Mouse (Mus musculus) urinary bladder, postnatal 4 days (tissue): ENCODE measurements around the gene Usp32.

Experiments
- DNase-seq, 2 experiments: peaks; one replicate each; pipeline ENCODE4 v3.0.0; 2021 to 2022; ENCODE audit warnings: low spot score in 2 of 2

Usp32 gene

GRCm38 (mm10) chr11:85123267-85123992 lies 16.5 kb downstream of the Usp32 start:
- DNase-seq, result no peak

DNA sequence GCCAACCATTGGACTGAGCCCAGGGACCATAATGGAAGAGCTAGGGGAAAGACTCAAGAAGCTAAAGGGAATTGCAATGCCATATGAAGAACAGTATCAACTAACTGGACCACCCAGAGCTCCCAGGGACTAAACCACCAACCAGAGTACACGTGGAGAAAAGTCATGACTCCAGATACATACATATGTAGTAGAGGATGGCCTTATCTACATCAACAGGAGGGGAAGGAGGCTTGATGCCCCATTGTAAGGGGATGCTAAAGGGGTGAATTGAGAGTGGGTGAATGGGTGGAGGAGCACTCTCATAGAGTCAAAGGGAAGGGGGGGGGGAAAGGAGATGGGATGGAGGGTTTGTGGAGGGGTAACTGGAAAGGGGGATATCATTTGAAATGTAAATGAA lies 17.9 kb downstream of the Usp32 start:
- DNase-seq, result no peak

DNA sequence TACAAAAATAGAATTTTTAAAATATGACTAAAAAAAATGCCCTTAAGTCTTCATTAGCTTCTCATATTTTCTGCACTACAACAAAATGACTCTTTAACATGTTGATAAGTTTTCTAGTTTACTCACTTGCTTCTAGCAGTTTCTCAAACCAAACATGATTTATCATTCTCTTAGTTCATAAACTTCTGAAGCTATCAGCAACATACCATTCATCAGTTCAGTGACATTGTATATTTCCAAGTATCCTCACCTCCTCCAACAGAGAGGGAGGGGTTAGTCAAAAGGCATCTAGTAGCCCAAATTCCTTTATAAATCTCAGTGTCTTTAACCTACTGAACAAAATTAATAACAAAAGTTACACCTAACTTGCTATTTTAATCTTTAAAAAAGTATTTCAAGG lies 22.8 kb downstream of the Usp32 start:
- no peak for DNase-seq

DNA sequence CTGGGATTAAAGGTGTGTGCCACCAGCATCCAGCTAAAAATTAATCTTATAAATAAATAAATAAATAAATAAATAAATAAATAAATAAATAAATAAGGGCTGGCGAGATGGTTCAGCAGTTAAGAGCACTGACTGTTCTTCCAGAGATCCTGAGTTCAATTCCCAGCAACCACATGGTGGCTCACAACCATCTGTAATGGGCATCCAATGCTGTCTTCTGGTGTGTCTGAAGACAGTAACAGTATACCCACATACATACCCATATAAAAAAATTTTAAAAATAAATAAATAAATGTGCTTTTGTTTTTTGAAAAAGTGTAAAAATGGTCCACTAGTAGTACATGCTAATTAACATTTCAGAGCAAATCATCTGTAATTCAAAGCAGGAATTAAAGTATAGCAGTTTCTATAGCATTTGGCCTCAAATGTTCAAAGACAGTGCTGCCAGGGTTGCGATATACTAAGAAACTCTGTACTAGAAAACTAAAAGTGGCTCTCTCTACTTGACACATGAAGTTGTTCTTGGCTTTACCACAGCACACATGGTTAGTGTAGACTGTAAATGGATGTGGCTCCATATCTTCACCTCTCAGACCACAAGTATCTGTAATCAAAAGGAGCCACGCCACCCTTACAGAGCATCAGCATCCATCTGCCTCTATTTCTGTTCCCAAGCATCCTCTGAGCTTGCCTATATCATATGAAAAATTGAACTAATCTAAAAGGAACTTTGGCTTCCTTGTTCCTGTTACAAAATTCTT lies 23.7 kb downstream of the Usp32 start:
- no peak for DNase-seq

DNA sequence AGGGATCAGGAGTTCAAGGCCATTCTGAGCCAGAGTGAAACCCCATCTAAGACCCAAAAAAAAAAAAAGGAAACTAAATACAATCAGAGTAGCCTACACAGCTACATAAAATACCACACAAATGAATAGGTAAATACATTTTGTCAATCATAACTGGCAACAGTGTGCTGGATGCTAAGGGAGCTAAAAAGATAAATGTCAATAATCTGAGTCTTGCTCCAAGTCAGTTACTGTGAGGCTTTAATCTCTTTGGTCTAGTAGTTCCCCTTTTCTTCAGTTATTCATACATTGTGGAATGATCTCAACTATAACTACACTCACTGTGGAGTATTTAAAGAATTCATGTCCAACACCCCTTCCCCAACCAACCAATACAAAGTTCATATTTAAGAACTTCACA lies 30.0 kb downstream of the Usp32 start:
- DNase-seq, result no peak

DNA sequence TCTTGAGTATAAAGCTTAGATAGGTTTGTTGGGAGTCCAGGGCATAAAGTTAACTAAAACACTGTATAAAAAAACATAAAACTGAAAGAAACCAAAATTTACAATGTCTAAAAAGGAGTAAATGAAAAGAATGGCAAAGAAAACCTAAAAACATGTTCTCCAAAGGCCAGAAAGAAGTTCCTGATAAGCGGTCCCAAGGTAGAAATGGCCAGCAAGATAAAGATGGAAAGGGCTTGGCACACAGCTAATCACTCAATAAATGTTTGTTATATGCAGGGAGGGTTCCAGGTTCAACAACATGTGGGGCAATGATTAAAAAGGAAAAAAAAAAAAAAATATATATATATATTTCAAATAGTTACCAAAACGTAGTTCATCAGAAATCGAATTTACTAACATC lies 32.7 kb downstream of the Usp32 start:
- no peak for DNase-seq

DNA sequence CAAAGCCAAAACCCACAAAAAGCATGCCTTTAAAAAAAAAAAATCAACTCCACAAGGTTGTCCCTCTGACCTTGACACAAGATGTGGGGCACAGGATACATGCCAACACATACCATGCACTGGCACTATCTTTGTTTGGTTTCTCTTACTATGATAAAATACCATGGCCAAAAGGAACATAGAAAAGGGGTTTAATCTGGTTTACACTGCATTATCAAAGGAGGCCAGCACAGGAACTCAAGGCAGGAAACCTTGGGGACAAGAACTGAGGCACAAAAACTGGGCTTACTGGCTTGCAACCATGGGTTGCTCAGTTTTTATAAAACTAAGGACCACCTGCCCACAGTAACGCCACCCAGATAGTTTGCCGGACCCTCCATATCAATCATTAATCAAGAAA lies 34.1 kb downstream of the Usp32 start:
- no peak for DNase-seq

GRCm38 (mm10) chr11:85103763-85104162 lies 36.2 kb downstream of the Usp32 start:
- no peak for DNase-seq

DNA sequence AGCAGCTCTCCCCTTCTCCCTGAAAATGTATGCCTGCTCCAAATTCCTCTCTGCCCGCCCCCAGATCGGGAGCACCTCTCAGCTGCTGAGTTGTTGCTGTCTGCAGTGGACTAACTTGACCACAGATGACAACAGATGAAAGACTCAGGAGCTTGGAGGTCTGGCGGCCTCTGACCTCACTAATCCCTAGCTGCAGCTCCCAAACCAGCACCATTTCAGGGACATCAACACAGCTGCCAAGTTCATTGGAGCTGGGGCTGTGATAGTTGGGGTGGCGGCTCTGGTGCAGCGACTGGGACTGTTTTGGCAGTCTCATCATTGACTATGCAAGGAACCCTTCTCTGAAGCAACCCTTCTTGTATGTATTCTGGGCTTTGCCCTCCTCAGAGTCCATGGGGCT lies 44.8 kb downstream of the Usp32 start:
- DNase-seq, result no peak

GRCm38 (mm10) chr11:85086253-85086652 lies 53.7 kb downstream of the Usp32 start:
- DNase-seq, result no peak

DNA sequence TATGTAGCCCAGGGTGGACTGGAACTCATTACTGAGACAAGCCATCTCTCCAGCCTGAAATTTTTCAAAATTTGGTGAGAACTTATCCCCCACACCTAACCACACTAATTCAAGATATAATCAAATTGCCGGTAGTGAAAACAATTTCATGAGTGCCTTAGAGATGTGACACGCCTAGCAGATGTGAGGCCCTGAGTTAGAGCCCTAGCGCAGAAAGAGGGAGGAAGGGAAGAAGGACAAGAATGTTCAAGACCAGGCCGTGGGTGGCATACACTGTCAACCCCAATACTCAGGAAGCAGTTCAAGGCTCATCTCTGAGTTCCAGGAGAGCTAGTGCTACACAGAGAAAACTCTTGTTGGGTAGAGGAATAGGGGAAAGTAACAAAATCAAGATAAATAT lies 72.1 kb downstream of the Usp32 start:
- no peak for DNase-seq

DNA sequence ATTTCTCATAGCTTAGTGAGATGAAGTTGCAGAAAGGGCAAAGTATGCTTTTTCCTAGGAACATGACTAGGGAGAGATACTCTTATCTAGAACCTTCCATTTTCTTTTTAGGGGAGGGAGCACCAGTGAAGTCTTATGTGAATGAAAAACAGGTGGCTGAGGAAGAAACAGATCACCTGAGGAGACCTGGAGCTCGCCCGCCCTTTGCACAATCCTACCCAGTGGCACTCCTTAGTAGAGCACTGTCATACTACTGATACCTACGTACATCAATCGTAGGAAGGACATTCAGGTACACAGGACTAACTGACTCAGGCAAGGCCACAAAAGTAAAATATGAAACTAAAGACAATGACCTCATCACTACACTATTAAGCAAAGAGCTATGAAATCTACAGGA lies 81.4 kb downstream of the Usp32 start:
- DNase-seq, result no peak

DNA sequence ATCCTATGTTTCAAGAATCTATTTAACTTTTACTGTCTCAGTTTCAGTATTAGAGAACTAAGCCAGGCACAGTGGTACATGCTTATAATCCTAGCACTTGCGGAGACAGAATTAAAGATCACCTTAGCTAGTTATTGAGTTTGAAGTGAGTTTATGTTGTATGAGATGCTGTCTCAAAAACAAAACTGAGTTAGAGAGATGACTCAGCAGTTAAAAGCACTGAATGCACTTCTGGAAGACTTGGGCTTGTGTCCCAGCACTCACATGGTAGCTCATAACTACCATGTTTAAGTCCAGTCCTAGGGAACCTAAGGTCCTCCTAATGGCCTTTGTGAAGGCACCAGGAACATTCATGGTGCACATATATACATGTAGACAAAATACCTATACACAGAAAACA lies 82.4 kb downstream of the Usp32 start:
- no peak for DNase-seq

DNA sequence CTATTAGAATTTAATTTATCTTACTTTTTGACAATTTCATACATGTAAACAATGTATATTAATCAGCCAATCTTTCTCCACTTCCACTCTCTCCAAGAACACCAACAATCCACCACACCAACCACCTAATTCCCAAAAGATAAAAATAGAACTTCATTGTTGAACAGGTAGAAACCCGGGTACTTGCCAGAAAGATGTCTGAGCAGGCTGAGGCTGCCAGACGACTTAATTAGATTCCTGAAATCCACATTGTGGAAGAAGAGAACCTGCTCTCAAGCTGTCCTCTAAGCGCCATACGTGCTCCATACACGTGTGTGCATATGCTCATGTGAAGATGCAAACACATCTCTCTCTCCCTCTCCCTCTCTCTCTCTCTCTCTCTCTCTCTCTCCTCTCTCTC lies 83.1 kb downstream of the Usp32 start:
- no peak for DNase-seq

- no peak for DNase-seq
These were observed 84.4 kb downstream of the Usp32 start for GRCm38 (mm10) chr11:85055561-85055960.

DNA sequence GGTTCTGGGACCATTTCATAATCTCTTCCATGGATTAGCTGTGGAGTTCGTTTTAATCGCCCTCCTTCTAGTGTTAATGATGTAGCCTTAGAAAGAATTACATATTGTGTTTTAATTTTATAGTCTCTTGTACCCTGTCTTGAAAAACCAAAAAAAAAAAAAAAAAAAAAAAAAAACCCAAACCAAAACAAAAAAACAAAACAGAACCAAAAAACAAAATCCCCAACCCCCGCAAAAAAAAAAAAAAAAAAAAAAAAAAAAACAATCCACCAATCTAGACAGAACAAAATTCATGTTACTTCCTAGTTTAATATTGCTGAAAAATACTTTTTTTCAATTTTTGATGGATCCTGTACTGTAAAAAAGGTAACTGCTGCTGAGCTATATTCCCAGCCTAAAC lies 100.7 kb downstream of the Usp32 start:
- DNase-seq, result no peak

GRCm38 (mm10) chr11:85013121-85013520 lies 126.8 kb downstream of the Usp32 start:
- DNase-seq, result no peak

DNA sequence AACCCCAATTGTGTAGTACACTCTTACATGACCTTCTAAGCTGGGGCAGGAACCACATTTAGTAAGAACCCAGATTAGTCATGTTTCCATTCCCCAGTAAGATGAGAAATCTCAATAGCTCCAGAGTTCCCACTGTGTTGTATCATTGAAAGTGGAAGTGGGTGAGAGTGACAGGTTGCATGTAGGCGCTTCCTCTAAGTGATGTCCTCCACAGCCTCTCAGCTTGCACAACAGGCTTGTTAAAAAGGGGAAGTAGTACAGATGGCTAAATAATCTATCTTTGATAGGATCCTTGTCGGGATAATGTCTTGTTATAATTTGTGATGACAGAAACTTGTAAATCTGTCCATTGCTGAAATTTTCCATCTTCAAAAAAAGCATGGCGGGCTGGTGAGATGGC lies 136.4 kb downstream of the Usp32 start:
- no peak for DNase-seq

DNA sequence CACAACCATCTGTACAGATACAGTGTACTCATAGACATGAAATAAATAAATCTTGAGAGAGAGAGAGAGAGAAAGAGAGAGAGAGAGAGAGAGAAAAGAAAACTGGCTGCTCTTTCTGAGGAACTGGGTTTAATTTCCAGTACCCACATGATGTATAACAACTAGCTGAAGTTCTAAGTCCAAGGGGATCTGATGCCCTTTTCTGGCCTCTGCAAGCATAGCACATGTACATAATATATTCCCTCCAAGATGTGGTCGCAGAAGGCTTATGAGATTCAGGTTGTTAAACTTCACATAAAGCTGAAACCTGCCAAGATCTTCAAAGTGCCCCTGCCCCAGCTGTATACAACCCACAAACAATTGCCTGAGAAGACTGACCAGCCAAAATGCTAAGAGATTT lies 144.7 kb downstream of the Usp32 start:
- DNase-seq, result no peak

DNA sequence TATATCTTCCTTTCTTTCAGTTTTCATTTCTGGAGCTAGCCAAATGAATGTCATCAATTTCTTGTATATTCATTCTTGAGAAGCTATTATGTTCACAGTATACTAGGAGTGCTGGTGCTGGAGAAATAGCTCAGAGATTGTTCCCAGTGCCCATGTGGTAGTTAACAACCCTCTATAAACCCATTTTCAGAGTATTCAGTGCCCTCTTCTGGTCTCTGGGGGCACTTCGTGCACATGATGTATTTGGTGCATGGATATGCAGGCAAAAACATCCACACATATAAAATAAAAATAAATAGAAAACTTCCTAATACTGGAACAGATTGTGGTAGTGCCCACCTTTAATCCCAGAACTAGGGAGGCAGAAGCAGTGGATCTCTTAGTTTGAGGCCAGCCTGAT lies 147.0 kb downstream of the Usp32 start:
- DNase-seq, result no peak

- no peak for DNase-seq
These were observed 151.5 kb downstream of the Usp32 start for GRCm38 (mm10) chr11:84988341-84988919.

DNA sequence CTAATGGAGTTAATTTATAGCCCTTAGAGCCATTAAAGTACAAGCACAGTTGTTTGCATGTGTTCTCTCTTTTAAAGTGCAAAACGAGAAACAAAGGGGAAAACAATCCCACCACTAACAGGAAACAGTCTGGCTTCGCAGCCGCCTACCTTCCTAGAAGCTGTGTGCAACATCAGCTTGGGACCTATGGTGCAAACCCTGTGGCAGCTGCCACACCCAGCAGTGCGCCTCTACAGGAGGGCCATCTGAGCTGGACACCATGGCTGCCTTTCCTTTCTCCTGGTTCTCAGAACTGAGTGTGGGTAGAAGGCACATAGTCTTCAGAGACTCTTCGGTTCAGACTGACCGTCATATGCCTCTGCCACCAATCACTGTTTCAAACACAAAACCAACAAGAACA lies 154.5 kb downstream of the Usp32 start:
- no peak for DNase-seq

GRCm38 (mm10) chr11:84980697-84981096 lies 159.3 kb downstream of the Usp32 start:
- DNase-seq, result no peak
